9 mouse cellular contexts compared by ENCODE assay signal in the genomic region with DNA sequence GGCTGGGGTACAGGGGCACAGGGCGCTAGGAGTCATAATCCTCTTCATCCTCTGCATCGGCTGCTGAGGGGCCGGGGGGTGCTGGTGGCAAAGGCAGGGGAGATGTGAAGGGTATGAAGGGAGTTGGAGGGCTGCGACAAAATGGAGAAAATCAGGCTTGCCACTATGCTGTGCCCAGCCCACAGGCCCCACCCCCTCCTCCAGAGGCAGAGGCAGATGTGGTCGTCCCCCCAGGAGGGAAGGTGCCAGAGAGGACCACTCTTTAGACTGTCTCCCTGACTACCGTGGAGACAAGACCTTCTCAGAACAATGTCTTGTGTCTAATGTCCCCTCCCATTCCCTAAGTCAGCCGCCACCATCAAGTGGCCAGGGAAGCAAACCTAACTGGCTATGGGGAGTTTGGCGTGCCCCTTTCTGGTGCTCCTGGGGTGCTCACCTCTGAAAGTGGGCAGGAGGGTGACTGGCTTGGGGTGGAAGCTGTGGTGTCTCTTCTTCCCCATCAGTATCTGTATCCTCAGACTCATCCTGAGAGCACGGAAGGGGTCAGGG. TPM values are rescaled to one million over a fixed set of nuclear protein-coding genes. Genes with fewer than 3 reads are reported as not detected.
A peak's percentile ranks its signal among the peaks of the same experiment; 100 is the strongest.
DNase-seq lines count a peak whose midpoint lies in the region; ATAC-seq lines count a peak whose summit lies in the region.
"Had no signal": no experiment of that assay in that cellular context is flagged by ENCODE, and none has a peak within 500 bp of the region (broad histone marks: within the 10 kb centered on the region; RNA-seq: fewer than 3 reads in every experiment).

No protein-coding gene starts in this region.

- DNase-seq in kidney, postnatal 25 days = no peak
- no peak for DNase-seq in midbrain, embryonic 14.5 days
- DNase-seq in spleen, postnatal 14 days (ENCODE audit: low spot score in 2 of 2) = no peak
- DNase-seq in thymus, postnatal 10 days (ENCODE audit: low spot score in 2 of 2) = no peak

- H3K27ac ChIP-seq in kidney, embryonic 16.5 days (ENCODE audit: low read length) = no peak overlapping the region
- no peak overlapping the region for H3K27ac ChIP-seq in embryonic facial prominence, embryonic 13.5 days
- no peak overlapping the region for H3K27ac ChIP-seq in hindbrain, embryonic 12.5 days
- no peak overlapping the region for H3K27ac ChIP-seq in midbrain, embryonic 14.5 days (replicated peaks; ENCODE audit: low read depth, low read length)
- H3K27ac ChIP-seq: macrophage had no signal

- H3K4me2 ChIP-seq in kidney, embryonic 16.5 days (replicated peaks; ENCODE audit: low read depth, low read length) = peak overlapping the region; percentile 88; the same call in 1 of the 2 replicates
- peak overlapping the region; percentile 79 for H3K4me2 ChIP-seq in embryonic facial prominence, embryonic 13.5 days
- peak overlapping the region; percentile 88 for H3K4me2 ChIP-seq in hindbrain, embryonic 12.5 days (replicated peaks)
- peak overlapping the region; percentile 88 for H3K4me2 ChIP-seq in midbrain, embryonic 14.5 days (ENCODE audit: low read length)

- H3K9ac ChIP-seq in kidney, embryonic 16.5 days (replicated peaks; ENCODE audit: low read length) = peak overlapping the region; percentile 87; the same call in 1 of the 2 replicates
- H3K9ac ChIP-seq in embryonic facial prominence, embryonic 13.5 days = peak overlapping the region; percentile 85
- H3K9ac ChIP-seq in hindbrain, embryonic 12.5 days = peak overlapping the region; percentile 86
- H3K9ac ChIP-seq in midbrain, embryonic 14.5 days (replicated peaks; ENCODE audit: low read length) = no peak overlapping the region; the same call in 1 of the 2 replicates

- no peak for ATAC-seq in kidney, embryonic 16.5 days (ENCODE audit: low FRiP score, low TSS enrichment)
- no peak for ATAC-seq in embryonic facial prominence, embryonic 13.5 days (ENCODE audit: insufficient number of reproducible peaks, insufficient read depth, low FRiP score, low TSS enrichment, low read depth)
- no peak for ATAC-seq in hindbrain, embryonic 12.5 days (ENCODE audit: low FRiP score)
- no peak for ATAC-seq in midbrain, embryonic 14.5 days (ENCODE audit: low FRiP score, low TSS enrichment)
- no peak for ATAC-seq in CD4-positive, CD25-positive, alpha-beta regulatory T cell, adult 4 months

- H3K36me3 ChIP-seq in kidney, embryonic 16.5 days (ENCODE audit: insufficient read depth, low read length) = peaks cover 41% of the 10 kb centered on the region
- peaks cover 57% of the 10 kb centered on the region for H3K36me3 ChIP-seq in embryonic facial prominence, embryonic 13.5 days
- H3K36me3 ChIP-seq in hindbrain, embryonic 12.5 days = peaks cover 48% of the 10 kb centered on the region
- H3K36me3 ChIP-seq in midbrain, embryonic 14.5 days (ENCODE audit: control insufficient read depth, insufficient read depth, low read length) = peaks cover 59% of the 10 kb centered on the region

- 82% methylated on average over 9 of the region's 9 CpGs for WGBS in kidney, embryonic 16.5 days
- 85% methylated on average over 9 of the region's 9 CpGs for WGBS in embryonic facial prominence, embryonic 13.5 days
- WGBS in hindbrain, embryonic 12.5 days = 69% methylated on average over 9 of the region's 9 CpGs
- WGBS in midbrain, embryonic 14.5 days = 65% methylated on average over 9 of the region's 9 CpGs

- H3K4me1 ChIP-seq in kidney, embryonic 16.5 days (ENCODE audit: insufficient read depth, low read length) = peaks cover 29% of the 10 kb centered on the region
- peaks cover 37% of the 10 kb centered on the region for H3K4me1 ChIP-seq in embryonic facial prominence, embryonic 13.5 days
- peaks cover 36% of the 10 kb centered on the region for H3K4me1 ChIP-seq in hindbrain, embryonic 12.5 days
- H3K4me1 ChIP-seq in midbrain, embryonic 14.5 days (ENCODE audit: control insufficient read depth, insufficient read depth, low read length) = peaks cover 29% of the 10 kb centered on the region

- no peaks in the 10 kb centered on the region for H3K27me3 ChIP-seq in kidney, embryonic 16.5 days (ENCODE audit: insufficient read depth, low read length)
- H3K27me3 ChIP-seq in embryonic facial prominence, embryonic 13.5 days = no peaks in the 10 kb centered on the region
- H3K27me3 ChIP-seq in hindbrain, embryonic 12.5 days = no peaks in the 10 kb centered on the region
- no peaks in the 10 kb centered on the region for H3K27me3 ChIP-seq in midbrain, embryonic 14.5 days (ENCODE audit: control insufficient read depth, insufficient read depth, low read length)

- H3K4me3 ChIP-seq in kidney, embryonic 16.5 days (ENCODE audit: low read length) = no peak overlapping the region; the same call in 1 of the 2 replicates
- H3K4me3 ChIP-seq in embryonic facial prominence, embryonic 13.5 days = peak overlapping the region; percentile 72
- H3K4me3 ChIP-seq in hindbrain, embryonic 12.5 days = peak overlapping the region; percentile 77
- peak overlapping the region; percentile 81 for H3K4me3 ChIP-seq in midbrain, embryonic 14.5 days (replicated peaks; ENCODE audit: low read depth, low read length)

- no peaks in the 10 kb centered on the region for H3K9me3 ChIP-seq in kidney, embryonic 16.5 days (ENCODE audit: low read length)
- no peaks in the 10 kb centered on the region for H3K9me3 ChIP-seq in embryonic facial prominence, embryonic 13.5 days
- no peaks in the 10 kb centered on the region for H3K9me3 ChIP-seq in hindbrain, embryonic 12.5 days (replicated peaks)
- H3K9me3 ChIP-seq in midbrain, embryonic 14.5 days (ENCODE audit: control insufficient read depth, low read length) = no peaks in the 10 kb centered on the region

RNA-seq across cellular contexts. Expression of a gene that starts 1.8 kb away (rescaled TPM):
- polyA plus RNA-seq in kidney, embryonic 16.5 days (2015; fragmentation: Nextera tagmentation; extraction: Ambion mirVana) = 226 and 236 TPM in 2 replicates
- 278 and 306 TPM in 2 replicates for polyA plus RNA-seq in embryonic facial prominence, embryonic 13.5 days (2015; fragmentation: Nextera tagmentation; extraction: Ambion mirVana)
- 276 and 280 TPM in 2 replicates for polyA plus RNA-seq in hindbrain, embryonic 12.5 days (2016; fragmentation: Nextera tagmentation; extraction: Ambion mirVana)
- 225 and 299 TPM in 2 replicates for polyA plus RNA-seq in midbrain, embryonic 14.5 days (2014; fragmentation: Nextera tagmentation; extraction: Ambion mirVana)
- 10 to 100 TPM; 56.0 to 57.2 TPM for polyA plus RNA-seq in CD4-positive, CD25-positive, alpha-beta regulatory T cell, adult 4 months (2017; shearing (Covaris generic))

RNA-seq across cellular contexts. Expression of a gene that starts 2.0 kb away (rescaled TPM):
- 24.0 and 50.8 TPM in 2 replicates for polyA plus RNA-seq in kidney, embryonic 16.5 days (2015; fragmentation: Nextera tagmentation; extraction: Ambion mirVana)
- 67.3 and 67.7 TPM in 2 replicates for polyA plus RNA-seq in embryonic facial prominence, embryonic 13.5 days (2015; fragmentation: Nextera tagmentation; extraction: Ambion mirVana)
- polyA plus RNA-seq in hindbrain, embryonic 12.5 days (2016; fragmentation: Nextera tagmentation; extraction: Ambion mirVana) = 59.0 and 59.6 TPM in 2 replicates
- 53.7 and 65.2 TPM in 2 replicates for polyA plus RNA-seq in midbrain, embryonic 14.5 days (2014; fragmentation: Nextera tagmentation; extraction: Ambion mirVana)
- polyA plus RNA-seq in CD4-positive, CD25-positive, alpha-beta regulatory T cell, adult 4 months (2017; shearing (Covaris generic)) = 10 to 100 TPM; 20.8 to 28.7 TPM

RNA-seq across cellular contexts. Expression of a gene that starts 20.6 kb away (rescaled TPM):
- polyA plus RNA-seq in kidney, embryonic 16.5 days (2015; fragmentation: Nextera tagmentation; extraction: Ambion mirVana) = 0.41 TPM in 1 of 2 replicates, not detected in the other
- not detected in 2 replicates for polyA plus RNA-seq in embryonic facial prominence, embryonic 13.5 days (2015; fragmentation: Nextera tagmentation; extraction: Ambion mirVana)
- 0.86 and 0.98 TPM in 2 replicates for polyA plus RNA-seq in hindbrain, embryonic 12.5 days (2016; fragmentation: Nextera tagmentation; extraction: Ambion mirVana)
- polyA plus RNA-seq in midbrain, embryonic 14.5 days (2014; fragmentation: Nextera tagmentation; extraction: Ambion mirVana) = 0.12 TPM in 1 of 2 replicates, not detected in the other
- polyA plus RNA-seq in CD4-positive, CD25-positive, alpha-beta regulatory T cell, adult 4 months (2017; shearing (Covaris generic)) = not detected
- polyA plus RNA-seq: macrophage had no signal

RNA-seq across cellular contexts. Expression of a gene that starts 24.4 kb away (rescaled TPM):
- polyA plus RNA-seq in kidney, embryonic 16.5 days (2015; fragmentation: Nextera tagmentation; extraction: Ambion mirVana) = 0.54 TPM in 1 of 2 replicates, not detected in the other
- polyA plus RNA-seq in embryonic facial prominence, embryonic 13.5 days (2015; fragmentation: Nextera tagmentation; extraction: Ambion mirVana) = not detected in 2 replicates
- polyA plus RNA-seq in hindbrain, embryonic 12.5 days (2016; fragmentation: Nextera tagmentation; extraction: Ambion mirVana) = not detected in 2 replicates
- polyA plus RNA-seq in midbrain, embryonic 14.5 days (2014; fragmentation: Nextera tagmentation; extraction: Ambion mirVana) = not detected in 2 replicates
- polyA plus RNA-seq in CD4-positive, CD25-positive, alpha-beta regulatory T cell, adult 4 months (2017; shearing (Covaris generic)) = not detected
- polyA plus RNA-seq: macrophage had no signal

RNA-seq across cellular contexts. Expression of a gene that starts 34.5 kb away (rescaled TPM):
- polyA plus RNA-seq in kidney, embryonic 16.5 days (2015; fragmentation: Nextera tagmentation; extraction: Ambion mirVana) = 75.3 and 92.2 TPM in 2 replicates
- 83.9 and 87.7 TPM in 2 replicates for polyA plus RNA-seq in embryonic facial prominence, embryonic 13.5 days (2015; fragmentation: Nextera tagmentation; extraction: Ambion mirVana)
- polyA plus RNA-seq in hindbrain, embryonic 12.5 days (2016; fragmentation: Nextera tagmentation; extraction: Ambion mirVana) = 106 and 111 TPM in 2 replicates
- 57.1 and 61.1 TPM in 2 replicates for polyA plus RNA-seq in midbrain, embryonic 14.5 days (2014; fragmentation: Nextera tagmentation; extraction: Ambion mirVana)
- polyA plus RNA-seq in CD4-positive, CD25-positive, alpha-beta regulatory T cell, adult 4 months (2017; shearing (Covaris generic)) = 10 to 100 TPM; 18.1 to 30.1 TPM
